Mouse (Mus musculus) ES-Bruce4 (cell line): ENCODE results near the gene Pdzph1. TPM values are rescaled to one million over a fixed set of nuclear protein-coding genes. Genes with fewer than 3 reads are reported as not detected.

Experiments
- H3K27ac ChIP-seq: 2 replicates; pipeline ENCODE4 v1.5.1; 2012; ENCODE audit warnings: low read length, inconsistent platforms; ENCODE audit not compliant: insufficient read depth
- H3K27me3 ChIP-seq: 2 replicates; pipeline ENCODE4 v1.6.1; 2012; ENCODE audit warnings: mild to moderate bottlenecking, low read length, inconsistent platforms; ENCODE audit not compliant: control insufficient read depth, poor library complexity, insufficient read depth, severe bottlenecking
- H3K36me3 ChIP-seq: 2 replicates; pipeline ENCODE4 v1.6.1; 2012; ENCODE audit warnings: inconsistent platforms, mild to moderate bottlenecking, low read length, moderate library complexity; ENCODE audit not compliant: control insufficient read depth, poor library complexity, insufficient read depth, severe bottlenecking
- H3K4me1 ChIP-seq: one replicate; pipeline ENCODE4 v1.8.1; 2011; ENCODE audit warnings: low read length; ENCODE audit not compliant: control insufficient read depth, insufficient read depth
- H3K4me3 ChIP-seq: 2 replicates; pipeline ENCODE4 v1.5.1; 2011; ENCODE audit warnings: low read depth, mild to moderate bottlenecking, low read length
- H3K9ac ChIP-seq: 2 replicates; pipeline ENCODE4 v1.6.1; 2012; ENCODE audit warnings: low read depth, mild to moderate bottlenecking, inconsistent platforms; ENCODE audit not compliant: poor library complexity, severe bottlenecking
- H3K9me3 ChIP-seq: replicated peaks from 2 replicates; pipeline ENCODE4 v1.6.1; 2012; ENCODE audit warnings: mild to moderate bottlenecking, low read length, inconsistent platforms; ENCODE audit not compliant: control insufficient read depth, poor library complexity, insufficient read depth, severe bottlenecking
- CTCF ChIP-seq: IDR thresholded peaks from one replicate; pipeline ENCODE4 v1.8.1; 2011; ENCODE audit warnings: low read depth, low read length
- EP300 ChIP-seq: IDR thresholded peaks from 2 replicates; pipeline ENCODE4 v1.6.1; 2011; ENCODE audit warnings: low read depth, low read length; ENCODE audit not compliant: insufficient read depth
- POLR2A ChIP-seq: IDR thresholded peaks from one replicate; pipeline ENCODE4 v1.8.1; 2011; ENCODE audit warnings: low read length; ENCODE audit not compliant: insufficient read depth
- polyA plus RNA-seq: library from polyadenylated mRNA; stranded (reverse); fragments of >200 nt; gene quantifications from 2 replicates; pipeline ENCODE4 v1.2.4, GENCODE M21; 2011; ENCODE audit warnings: low read depth; ENCODE audit not compliant: missing spikeins, insufficient read depth, insufficient read length

The Pdzph1 gene
- polyA plus RNA-seq, 1 experiment: not detected

- Histone ChIP-seq H3K27ac (no peak overlapping the region), H3K9ac (no peak overlapping the region), H3K9me3 (no peaks in the 10 kb centered on the region), H3K4me1 (no peaks in the 10 kb centered on the region), H3K36me3 (no peaks in the 10 kb centered on the region), H3K4me3 (no peak overlapping the region), H3K27me3 (no peaks in the 10 kb centered on the region)
- TF ChIP-seq CTCF (no peak), POLR2A (no peak)
These were observed 101.1 kb downstream of the Pdzph1 start for GRCm38 (mm10) chr17:58889905-58890645.

DNA sequence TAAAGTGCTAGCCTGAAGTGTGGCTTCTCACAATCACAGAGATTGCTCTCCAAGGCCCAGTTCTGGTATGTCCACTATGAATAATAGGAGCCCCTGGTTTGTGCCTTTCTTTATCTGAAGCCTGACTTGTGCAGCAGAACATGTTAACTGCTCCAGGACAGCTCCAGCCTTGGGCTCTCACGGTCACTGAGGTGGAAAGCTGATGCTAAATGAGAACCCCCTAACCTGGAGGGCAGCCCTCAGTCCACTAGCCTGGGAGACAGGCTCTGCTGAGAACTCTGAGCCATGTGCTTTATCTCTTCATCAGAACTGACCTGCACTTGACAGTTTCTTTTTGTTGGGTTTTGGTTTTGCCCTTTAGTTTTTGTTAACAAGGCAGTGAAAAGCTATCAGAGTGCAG, 106.8 kb downstream of the Pdzph1 start:
- TF ChIP-seq POLR2A (no peak), EP300 (no peak), CTCF (no peak)
- H3K27me3 ChIP-seq: no peaks in the 10 kb centered on the region
- H3K4me1 ChIP-seq: no peaks in the 10 kb centered on the region
- H3K4me3 ChIP-seq: no peak overlapping the region
- no peaks in the 10 kb centered on the region for H3K36me3 ChIP-seq
- H3K9me3 ChIP-seq: no peaks in the 10 kb centered on the region
- no peak overlapping the region for H3K27ac ChIP-seq
- no peak overlapping the region for H3K9ac ChIP-seq

DNA sequence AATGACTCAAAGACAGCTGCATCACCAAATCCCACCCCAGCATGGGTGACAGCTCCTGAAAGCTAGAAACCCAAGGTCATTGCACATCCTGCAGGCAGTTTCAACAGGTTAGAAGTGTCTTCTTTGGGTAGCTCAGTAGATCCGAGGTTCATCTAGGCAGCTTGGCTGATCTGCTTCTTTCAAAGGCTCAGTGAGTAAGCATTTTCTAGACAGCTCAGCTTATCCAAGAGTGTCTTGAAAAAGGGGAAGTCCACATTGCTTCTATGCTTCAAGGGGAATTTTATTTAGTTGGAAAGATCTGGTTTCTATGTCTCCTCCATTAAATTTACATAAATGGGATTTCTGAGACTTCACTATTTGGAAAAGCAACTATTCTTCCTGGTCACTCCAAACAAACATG, 117.8 kb downstream of the Pdzph1 start:
- Histone ChIP-seq H3K4me3 (no peak overlapping the region), H3K9me3 (no peaks in the 10 kb centered on the region), H3K4me1 (no peaks in the 10 kb centered on the region), H3K9ac (no peak overlapping the region), H3K27ac (no peak overlapping the region), H3K36me3 (no peaks in the 10 kb centered on the region), H3K27me3 (no peaks in the 10 kb centered on the region)
- TF ChIP-seq CTCF (no peak), EP300 (no peak), POLR2A (no peak)

DNA sequence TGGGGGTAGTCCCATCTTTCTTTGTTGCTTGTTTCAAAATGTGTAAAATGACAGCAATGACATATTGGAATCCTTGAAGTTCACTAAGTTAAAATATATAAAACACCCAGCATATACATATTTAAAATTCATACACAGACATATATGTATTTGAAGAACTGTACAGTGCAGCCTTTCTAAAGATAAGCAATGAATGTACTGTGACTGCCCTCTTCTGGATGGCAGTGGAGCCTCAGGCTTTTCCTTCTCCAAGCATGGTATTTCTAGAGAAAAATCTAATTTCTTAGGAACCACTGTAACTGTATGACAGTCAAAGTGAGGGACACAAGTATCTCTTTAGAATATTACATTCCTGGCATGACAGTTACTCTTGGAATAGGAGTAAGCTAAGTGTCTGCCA, 120.4 kb downstream of the Pdzph1 start:
- no peak for TF ChIP-seq POLR2A
- no peak for TF ChIP-seq CTCF
- no peak for TF ChIP-seq EP300
- no peak overlapping the region for H3K4me3 ChIP-seq
- no peaks in the 10 kb centered on the region for H3K27me3 ChIP-seq
- H3K9ac ChIP-seq: no peak overlapping the region
- H3K36me3 ChIP-seq: no peaks in the 10 kb centered on the region
- no peak overlapping the region for H3K27ac ChIP-seq
- H3K4me1 ChIP-seq: no peaks in the 10 kb centered on the region
- no peaks in the 10 kb centered on the region for H3K9me3 ChIP-seq

Other genes starting within 250 kb of the Pdzph1 start
- 5.1 and 6.2 TPM in 2 replicates for gene Nudt12, start 22.0 kb upstream of the Pdzph1 start, polyA plus RNA-seq